Mouse (Mus musculus): ENCODE data around the gene Cit.

Gene Cit

GRCm38 (mm10) chr5:115958814-115959213 lies 113.7 kb downstream of the Cit start:
- DNase-seq (ENCODE audit: low read depth), result no peak

DNA sequence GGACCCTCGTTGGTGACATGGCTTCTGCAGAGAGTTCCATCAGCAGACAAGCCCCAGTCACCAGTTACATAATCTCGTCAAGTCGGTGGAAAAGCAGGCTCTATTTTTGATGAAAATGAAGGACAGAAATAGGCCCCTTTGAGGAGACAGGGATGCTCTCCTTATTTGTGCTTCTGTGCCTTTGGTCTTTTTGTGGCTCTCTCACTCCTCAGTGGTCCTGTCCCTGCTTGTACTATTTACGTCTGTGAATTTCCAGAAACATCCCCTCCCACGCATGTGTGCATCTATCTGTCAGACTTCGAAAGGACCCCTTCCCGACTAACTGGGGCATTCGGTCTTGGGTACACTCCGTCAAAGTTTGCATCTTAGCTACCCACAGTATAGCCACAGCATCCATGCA lies 116.7 kb downstream of the Cit start:
- DNase-seq (ENCODE audit: low read depth), result no peak

DNA sequence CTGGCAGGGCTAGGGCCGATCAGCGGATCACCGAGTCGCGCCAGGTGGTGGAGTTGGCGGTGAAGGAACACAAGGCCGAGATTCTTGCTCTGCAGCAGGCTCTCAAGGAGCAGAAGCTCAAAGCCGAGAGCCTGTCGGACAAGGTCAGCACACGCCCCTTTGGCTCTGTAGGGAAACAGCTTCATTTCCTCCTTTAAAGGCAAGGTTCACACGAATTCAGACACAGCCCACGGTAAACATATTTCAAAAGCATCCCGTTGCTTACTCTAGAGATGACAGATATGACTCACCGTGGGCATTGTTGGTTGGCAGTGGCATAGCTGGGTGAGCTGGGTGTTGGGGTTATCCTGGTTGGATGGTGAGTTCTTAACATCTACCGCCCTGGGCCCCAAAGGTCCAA lies 126.2 kb downstream of the Cit start:
- peak; percentile 56 for DNase-seq (ENCODE audit: low read depth)

DNA sequence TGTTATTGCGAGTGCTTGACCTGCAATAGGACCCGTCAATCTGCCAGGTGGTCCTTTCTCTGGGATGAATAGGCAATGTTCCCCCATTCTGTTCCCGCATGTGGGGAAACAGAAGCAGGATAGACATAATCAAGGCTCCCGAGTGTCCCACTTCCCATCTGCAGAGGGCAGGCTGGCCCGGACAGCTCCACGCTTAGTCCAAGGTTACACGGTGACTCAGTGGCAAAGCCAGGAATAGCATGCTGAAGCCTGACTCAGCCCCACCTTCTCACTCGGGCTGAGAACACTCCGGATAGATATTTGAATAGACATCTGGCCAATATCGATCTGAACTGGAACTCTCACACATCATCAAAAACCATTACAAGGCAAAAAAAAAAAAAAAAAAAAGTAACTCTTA lies 130.6 kb downstream of the Cit start:
- no peak for DNase-seq (ENCODE audit: low read depth)

DNA sequence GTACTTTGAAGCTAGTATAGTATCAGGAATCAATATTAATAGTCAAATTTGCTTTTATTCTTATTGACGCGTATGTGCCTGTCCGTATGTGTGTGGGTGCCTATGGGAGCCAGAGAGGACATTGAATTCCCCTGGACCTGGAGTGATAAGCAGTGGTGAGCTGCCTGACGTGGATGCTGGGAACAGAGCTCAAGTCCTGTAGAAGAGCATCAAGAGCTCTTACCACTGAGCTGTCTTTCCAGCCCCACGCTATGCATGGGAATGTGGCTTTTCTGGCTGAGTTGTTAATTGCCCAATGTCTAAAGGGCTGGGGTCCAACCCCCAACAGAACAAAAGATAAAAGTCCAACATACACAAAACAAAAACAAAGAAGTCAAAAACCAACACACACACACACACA lies 131.4 kb downstream of the Cit start:
- DNase-seq (ENCODE audit: low read depth), result no peak

DNA sequence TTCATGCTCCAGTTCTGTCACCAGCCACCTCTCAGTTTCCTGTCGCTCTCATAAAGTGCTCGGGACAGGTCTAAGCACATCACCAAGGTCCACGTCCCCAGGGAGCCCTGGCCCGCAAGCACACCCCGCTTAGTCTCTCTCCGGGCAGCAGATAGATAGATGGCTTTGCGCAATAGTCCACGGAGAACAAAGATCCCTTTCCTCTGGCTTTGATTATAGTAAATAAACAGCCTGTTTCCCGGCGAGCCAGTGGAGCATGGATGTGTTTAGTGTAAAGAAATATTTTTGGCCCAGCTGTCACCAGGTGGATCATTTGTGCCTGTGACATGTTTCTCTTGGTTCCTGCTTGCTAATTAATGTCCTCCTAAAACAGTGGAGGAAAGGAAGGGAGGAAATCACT lies 132.2 kb downstream of the Cit start:
- peak; percentile 39 for DNase-seq (ENCODE audit: low read depth)

- peak; percentile 83 for DNase-seq (ENCODE audit: low read depth)
Measured at GRCm38 (mm10) chr5:115977757-115978156, 132.7 kb downstream of the Cit start.

GRCm38 (mm10) chr5:115978255-115978654 lies 133.2 kb downstream of the Cit start:
- no peak for DNase-seq (ENCODE audit: low read depth)

DNA sequence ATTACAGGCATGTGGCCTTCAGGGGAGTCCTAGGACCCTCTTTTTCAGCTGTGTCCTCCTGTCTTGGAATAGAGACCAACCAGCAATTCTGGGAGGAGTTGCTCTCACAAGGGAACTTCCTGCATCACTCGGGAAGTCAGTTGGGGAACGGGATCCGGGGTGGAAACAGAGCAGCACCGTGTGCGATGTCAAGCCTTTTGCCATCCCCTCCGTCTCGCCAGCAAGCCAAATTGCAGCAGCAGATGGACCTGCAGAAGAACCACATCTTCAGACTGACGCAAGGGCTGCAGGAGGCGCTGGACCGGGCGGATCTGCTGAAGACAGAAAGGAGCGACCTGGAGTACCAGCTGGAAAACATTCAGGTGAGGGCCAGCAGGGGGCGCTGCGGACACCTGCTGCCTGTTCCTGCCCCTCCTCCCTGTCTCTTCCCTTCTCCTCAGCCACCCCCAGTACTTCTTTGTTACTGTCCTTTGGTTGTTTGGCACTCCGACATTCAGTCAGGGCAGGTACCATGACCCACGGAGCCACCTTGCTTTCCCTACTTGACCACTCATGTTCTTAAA lies 134.1 kb downstream of the Cit start:
- DNase-seq (ENCODE audit: low read depth), result peak; percentile 32

DNA sequence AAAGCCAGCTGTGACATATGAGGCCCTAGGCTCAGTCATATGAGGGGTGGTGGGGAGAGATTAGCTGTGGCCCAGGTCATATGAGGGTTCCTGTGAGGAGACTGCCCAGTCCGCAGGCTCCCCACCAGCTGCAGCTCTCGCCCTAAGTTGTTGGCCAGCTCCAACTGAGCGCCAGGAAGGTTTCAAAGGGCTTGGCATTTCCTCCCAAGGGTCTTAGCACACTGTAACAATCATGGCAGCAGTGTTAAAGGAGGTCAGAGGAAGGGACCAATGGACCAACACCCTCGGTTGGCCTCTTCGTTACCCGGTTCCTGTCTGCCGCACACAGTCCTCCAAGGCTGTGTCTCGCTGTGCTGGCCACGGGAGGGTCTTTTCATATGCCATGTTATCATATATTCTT lies 135.5 kb downstream of the Cit start:
- no peak for DNase-seq (ENCODE audit: low read depth)

DNA sequence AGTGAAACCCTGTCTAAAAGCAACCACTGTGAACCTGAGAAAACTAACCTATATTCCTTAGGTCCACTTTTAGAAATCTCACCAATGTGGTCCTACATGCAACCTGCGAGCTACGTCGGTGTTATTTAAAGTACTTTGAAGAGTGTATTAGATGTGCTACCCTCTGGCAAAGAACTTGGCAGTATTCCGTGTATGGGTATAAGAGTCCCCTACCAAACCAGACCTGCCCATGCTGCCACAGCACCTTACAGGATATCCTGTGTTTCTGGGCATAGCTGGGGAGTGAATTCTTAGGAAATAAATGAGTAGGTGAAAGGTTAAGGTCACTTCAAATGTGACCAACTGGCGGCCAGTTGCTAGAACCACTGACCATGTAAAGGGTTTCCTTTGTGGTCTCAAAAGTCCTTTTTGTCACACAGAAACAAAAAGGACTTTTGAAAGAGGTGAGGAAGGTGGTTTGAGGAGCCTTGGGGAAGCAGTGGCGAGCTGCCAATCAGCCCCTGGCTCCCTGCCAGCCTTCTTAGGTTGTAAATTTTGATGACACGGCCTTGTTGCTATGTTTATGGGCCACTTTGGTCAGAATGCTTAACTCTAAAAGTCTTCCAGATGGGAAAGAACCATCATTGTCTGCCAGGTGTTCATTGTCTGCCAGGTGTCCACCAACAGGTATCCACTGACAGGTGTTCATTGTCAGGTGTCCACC lies 137.7 kb downstream of the Cit start:
- peak; percentile 96 for DNase-seq (ENCODE audit: low read depth)

DNA sequence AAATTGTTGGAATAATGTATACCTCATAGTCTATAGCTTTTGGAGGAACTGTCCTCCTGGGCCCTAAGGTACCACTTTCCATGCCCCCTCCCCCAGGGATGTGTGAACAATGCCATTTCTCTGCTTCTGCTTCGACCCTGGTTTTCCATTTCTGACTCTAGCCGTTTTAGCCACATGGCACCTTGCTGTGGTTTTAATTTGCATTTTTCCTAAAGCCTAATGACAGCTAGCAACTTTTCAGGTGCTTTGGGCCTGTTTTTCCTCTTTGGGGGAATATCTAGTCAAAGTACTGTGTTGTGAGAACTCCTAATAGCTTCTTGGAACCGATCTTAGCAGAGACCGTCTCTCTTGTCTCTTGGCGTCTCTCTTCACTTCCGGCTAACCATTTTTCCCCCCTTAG lies 139.3 kb downstream of the Cit start:
- DNase-seq (ENCODE audit: low read depth), result no peak

- no peak for DNase-seq (ENCODE audit: low read depth)
Measured at GRCm38 (mm10) chr5:115985101-115985500, 140.0 kb downstream of the Cit start.

- no peak for DNase-seq (ENCODE audit: low read depth)
Measured at GRCm38 (mm10) chr5:115987284-115987683, 142.2 kb downstream of the Cit start.

GRCm38 (mm10) chr5:115991717-115992116 lies 146.6 kb downstream of the Cit start:
- DNase-seq (ENCODE audit: low read depth), result no peak

DNA sequence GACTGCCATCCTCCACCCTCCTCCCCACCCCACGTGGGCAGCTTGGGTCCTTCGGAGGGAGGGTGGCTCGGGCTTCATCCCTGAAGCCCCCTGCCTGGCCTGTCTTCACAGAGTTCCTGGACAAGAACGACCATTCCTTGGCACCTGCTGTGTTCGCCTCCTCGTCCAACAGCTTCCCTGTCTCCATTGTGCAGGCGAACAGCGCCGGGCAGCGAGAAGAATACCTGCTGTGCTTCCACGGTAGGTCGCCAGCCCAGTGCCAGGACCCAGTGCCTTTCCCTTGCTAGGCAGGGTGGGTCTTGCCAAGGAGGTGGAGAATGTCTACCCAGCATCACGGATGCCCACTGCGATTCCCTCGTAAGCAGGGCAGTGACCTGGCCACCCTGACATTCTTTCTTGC lies 149.0 kb downstream of the Cit start:
- no peak for DNase-seq (ENCODE audit: low read depth)

DNA sequence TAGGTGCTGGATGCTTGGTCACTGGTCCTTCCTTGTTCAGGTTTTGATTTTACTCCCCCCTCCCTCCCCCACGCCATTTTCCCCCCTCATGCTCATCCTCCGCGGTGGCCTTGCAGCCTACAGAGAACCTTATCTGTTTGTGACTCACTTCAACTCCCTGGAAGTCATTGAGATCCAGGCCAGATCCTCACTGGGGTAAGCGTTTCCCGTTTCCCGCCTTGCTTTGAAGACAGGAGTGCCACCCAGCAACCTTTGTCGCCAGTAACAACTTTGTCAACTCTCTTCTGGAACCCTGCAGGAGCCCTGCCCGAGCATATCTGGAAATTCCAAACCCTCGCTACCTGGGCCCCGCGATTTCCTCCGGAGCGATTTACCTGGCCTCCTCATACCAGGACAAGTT lies 152.3 kb downstream of the Cit start:
- no peak for DNase-seq (ENCODE audit: low read depth)

DNA sequence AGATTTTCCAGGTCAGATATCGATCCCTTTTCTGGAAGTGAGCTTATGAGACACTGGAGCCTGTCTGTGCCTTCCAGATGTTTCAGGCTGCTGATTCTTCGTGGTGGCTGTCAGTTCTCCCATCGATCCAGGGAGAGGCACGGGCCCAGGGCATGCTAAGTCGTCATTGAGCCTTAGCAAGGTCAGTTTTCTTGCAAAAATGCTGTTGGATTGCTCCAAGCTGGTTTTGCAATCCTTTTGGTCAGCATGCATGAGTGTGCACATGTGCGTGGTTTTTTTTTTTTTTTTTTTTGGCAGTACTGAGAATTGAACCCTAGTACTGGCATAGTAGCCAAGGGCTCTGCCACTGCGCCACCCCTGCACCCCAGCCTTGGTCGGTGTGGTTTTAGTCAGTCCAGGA lies 158.1 kb downstream of the Cit start:
- DNase-seq (ENCODE audit: low read depth), result peak; percentile 76

- DNase-seq (ENCODE audit: low read depth), result no peak
Measured at GRCm38 (mm10) chr5:116003825-116004224, 158.7 kb downstream of the Cit start.

DNA sequence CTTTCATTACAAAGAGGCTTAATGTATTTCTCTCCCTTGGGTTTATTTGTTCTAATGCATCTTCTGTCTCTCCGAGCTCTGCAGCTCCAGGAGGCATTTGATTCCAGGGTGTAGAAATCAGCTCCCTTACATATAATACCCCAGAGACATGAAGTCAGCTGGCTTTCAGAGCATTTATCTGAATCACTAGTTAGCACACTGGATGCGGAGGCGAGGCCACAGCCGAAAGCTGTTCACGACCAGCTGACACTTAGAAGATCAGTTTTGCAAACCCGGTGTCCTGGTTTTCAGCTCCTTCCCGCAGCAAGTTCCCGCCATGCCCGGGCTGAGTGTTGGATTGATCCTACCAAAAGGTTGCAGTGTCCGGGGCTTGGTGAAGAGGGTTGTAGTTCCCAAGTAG lies 159.2 kb downstream of the Cit start:
- no peak for DNase-seq (ENCODE audit: low read depth)

- DNase-seq (ENCODE audit: low read depth), result peak; percentile 61
Measured at GRCm38 (mm10) chr5:116006324-116007099, 161.4 kb downstream of the Cit start.

- DNase-seq (ENCODE audit: low read depth), result no peak
Measured at GRCm38 (mm10) chr5:116007723-116008122, 162.6 kb downstream of the Cit start.

GRCm38 (mm10) chr5:116009091-116009851 lies 164.2 kb downstream of the Cit start:
- DNase-seq (ENCODE audit: low read depth), result peak; percentile 77
